Mouse (Mus musculus) cerebellum, postnatal 4 days (tissue): ENCODE measurements at regions not wholly inside any gene's neighbourhood (a gene's known extent, or its start where the extent isn't known, plus 50 kb on each side); places are given as distances from the start of the nearest gene placed in this dataset.

Experiments
- DNase-seq, 2 experiments: peaks; one replicate each; pipeline ENCODE4 v3.0.0; 2022; ENCODE audit warnings: low spot score in 2 of 2, mixed read lengths in 1 of 2

DNA sequence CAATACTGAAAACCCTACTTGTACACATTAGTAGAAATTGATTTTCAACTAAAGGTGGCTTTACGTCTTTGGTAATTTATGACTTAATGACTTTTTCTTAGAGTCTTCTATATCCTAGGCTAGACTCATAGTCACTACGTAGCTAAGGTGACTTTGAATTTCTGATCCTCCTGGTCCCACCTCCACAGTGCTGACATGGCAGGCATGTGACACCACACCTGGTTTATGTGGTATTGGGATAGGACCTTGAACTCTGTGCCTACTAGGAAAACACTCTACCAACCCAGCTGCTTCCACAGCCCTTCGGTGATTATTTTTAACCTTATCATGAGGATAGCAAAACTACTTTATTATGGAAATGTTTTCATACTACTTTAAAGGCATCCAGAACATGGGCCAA lies 51.5 kb upstream of the D7Ertd443e start:
- DNase-seq = no peak

- DNase-seq = no peak
Measured at GRCm38 (mm10) chr7:134439281-134439680, 53.8 kb upstream of the D7Ertd443e start.

DNA sequence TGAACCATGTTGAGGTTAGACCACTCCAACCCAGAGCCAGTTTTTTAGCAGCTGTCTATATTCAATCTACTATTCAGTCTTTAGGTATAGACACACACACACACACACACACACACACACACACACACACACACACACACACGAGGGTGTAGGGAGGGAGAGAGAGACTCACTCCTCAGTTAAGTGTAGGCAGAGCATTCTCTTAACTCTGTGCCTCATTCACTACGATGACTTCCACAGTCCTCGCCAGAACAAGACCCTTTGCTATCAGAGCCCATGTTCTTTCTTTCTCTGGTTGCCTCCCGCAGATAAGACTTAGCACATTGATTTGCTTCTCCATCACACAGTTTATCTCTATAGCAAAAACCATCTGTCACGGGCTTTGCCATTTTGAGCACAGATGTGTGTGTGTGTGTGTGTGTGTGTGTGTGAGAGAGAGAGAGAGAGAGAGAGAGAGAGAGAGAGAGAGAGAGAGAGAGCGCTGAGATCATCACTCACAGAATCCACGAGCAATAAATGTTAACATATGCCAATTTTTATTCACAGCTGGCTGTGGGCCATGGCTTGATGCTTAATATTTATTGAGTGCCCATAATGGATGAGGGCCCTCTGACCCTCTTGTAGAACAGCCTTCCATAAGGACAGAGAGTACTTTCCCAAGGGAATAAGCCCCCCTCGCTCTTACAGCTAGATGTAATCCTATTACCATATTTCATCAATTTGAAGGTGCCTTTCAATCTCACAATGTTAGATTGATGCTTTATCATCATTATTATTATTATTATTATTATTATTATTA lies 59.7 kb upstream of the D7Ertd443e start:
- DNase-seq = no peak

- DNase-seq = no peak
Measured at GRCm38 (mm10) chr7:134447648-134448202, 62.3 kb upstream of the D7Ertd443e start.

DNA sequence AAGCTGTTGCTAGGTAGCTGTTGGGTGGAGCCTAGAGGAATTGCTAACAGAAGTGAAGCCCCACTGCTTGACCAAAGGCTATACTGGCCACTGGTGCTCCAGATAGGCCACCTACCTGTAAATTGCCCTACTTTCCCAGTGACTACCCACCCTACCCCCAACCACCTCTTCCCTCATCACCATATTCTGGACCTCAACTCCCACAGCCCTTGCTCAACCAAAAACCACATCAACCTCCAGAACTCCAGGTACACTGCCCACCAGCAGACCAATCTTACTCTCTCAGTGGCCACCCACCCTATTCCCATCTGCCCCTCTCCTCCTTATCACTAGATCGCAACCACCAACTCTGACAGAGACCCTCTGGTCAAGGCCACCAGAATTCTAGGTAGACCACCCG lies 63.4 kb upstream of the D7Ertd443e start:
- no peak for DNase-seq

GRCm38 (mm10) chr7:134462677-134463076 lies 77.2 kb upstream of the D7Ertd443e start:
- peak in 1 of 2 experiments; percentile 10 for DNase-seq

DNA sequence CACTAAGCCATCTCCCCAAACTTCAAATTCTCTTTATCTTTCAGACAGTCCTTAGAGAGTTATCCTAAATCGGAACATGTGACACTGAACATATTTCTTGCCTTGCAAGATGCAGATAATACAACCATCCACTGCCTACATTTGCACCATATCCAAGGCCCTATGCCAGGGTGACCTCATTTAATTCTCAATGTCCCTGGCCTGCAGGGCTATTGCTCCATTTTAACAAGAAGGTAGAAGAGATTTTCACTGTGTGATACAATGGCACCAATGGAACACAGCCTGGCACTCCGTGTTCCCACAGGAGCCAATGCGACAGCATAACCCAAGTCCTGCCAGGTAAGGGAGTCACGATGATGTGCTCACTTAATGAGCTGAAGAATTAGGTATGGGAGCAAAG lies 77.9 kb upstream of the D7Ertd443e start:
- DNase-seq = no peak

DNA sequence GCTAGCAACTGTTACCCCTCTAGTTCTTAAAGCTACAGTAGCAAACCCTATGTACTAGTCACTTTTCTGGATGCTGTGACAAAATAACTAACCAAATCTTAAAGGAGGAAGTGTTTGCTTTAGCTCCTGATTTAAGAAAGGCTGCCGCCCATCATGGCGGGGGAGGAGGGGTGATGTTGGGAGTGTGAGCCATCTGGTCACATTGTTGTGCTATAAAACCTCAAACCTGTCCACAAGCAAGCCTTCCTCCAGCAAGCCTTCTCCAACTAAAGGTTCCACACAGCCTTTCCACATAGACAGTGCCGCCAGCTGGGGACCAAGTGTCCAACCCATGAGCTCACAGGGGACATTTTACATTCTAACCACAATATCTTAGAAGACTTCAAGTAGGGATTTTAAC lies 81.8 kb upstream of the D7Ertd443e start:
- no peak for DNase-seq

DNA sequence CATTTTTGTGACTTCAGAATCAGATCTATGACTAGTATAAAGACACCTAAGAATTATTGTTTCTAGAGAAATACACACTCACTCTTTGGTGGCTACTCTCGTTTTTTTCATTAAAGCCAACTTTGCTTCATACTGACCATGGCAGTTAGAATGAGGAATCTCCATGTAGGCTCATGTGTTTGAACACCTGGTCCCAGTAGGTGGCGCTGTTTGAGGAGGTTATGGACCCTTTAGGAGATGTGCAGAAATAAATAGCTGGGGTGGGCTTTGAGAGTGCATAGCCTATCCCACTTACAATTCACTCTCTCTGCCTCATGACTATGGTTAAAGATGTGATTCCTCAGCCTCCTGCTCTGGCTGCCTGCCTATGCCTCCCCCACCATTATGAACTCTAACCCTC lies 85.8 kb upstream of the D7Ertd443e start:
- DNase-seq = peak in 1 of 2 experiments; percentile 28

DNA sequence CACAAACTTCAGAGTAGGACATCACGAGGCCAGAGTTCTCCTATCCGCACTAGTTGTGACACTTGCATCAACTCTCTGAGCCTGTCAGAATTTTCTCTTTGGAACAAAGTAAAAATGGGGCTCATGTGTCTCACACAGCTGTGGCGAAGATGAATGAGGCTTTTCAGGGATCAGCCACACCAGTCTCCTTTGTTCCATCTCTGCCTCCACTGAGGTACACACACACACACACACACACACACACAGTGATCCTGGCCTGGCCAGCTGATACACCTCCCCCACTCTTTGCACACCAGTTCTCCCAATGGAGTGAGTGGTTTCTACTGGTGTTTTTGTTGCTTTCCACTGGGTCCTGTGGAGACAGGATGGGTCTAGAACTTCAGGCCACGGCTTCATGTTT lies 105.9 kb upstream of the D7Ertd443e start:
- no peak for DNase-seq

- DNase-seq = no peak
Measured at GRCm38 (mm10) chr7:134497219-134497618, 111.8 kb upstream of the D7Ertd443e start.

DNA sequence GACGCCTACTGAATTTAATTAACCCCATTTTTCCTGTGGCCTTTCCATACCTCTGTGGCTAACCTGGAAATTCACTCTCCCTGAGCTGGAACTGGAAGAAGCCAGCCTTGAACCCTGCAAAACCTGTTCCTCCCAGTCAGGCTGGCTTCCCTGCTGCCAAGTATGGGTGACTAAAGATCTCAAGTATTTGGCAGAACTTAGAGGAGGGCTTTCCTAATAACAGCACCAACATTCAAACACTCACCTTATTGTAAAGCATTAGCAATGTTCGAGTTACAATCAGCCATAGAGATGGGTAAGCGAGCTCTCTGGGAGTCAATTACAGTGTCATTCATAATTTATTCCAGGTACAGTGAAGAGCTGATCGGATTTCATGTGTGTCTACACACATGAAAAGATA lies 112.4 kb upstream of the D7Ertd443e start:
- DNase-seq = no peak

DNA sequence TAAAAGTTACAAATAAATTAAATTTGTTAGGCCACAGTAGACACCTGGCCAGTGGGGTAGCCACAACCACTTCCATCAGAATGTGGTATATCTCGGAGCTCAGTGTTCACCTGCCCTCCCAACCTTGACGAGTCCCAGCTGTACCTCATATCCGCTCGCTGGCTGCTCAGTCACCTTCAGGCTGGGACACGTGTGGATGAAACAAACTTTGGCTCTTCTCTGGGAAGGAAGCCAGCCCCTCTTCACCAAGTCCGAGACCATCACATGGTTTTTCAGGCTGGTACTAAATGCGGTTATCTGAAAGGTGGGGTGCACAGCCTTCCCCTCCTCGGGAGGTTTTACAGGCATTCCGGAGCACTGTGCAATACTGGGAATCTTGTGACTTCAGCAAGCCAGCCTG lies 113.3 kb upstream of the D7Ertd443e start:
- DNase-seq = no peak

DNA sequence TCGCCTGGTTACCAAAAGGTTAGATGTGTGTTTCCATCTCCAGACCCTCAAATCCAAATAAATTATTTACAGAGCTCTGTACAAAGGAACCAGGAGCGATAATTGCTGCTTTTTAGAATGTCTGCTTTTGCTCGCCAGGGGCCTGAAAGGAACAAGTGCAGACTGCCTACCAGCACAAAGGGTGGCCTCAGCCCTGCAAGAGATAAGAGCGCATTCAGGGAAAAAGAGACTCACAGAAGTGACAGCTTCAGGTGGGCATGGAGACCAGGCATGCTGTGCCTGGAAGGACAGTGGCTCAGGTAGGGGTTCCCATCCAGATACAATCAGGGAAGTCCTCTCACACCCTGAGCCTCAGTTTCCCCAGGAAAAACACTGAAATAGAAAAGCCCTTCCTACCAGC lies 114.0 kb upstream of the D7Ertd443e start:
- DNase-seq = no peak

- no peak for DNase-seq
Measured at GRCm38 (mm10) chr7:134500210-134500609, 114.7 kb upstream of the D7Ertd443e start.

- DNase-seq = no peak
Measured at GRCm38 (mm10) chr7:134501079-134501478, 115.6 kb upstream of the D7Ertd443e start.

DNA sequence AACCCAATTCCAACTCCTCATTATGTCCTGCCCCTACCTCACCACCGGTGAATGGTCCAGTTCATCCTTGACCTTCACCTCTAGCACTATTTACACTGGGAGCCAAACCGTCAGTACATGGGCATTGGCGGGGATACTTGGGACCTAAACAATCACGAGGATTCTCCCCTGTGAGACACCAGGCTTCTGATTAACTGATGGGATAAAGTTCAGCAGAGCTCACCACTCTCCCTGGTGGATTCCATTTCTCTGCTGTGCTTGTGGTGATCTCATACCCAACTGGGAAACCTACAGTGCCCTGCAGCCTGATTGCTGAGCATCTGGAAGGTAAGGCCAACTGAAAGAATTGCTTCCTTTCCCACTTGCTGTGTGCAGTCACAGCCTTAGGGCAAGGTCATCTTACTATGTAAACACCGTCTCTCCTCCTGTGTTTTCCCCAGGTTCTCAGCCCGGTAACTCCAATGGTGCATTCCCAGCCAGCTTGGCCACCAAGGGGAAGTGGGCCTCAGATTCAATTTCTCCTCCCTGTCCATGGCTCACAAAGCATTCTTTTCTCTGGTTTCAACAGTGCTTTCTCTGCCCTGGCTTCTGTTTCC lies 125.0 kb upstream of the D7Ertd443e start:
- DNase-seq = no peak

- DNase-seq = no peak
Measured at GRCm38 (mm10) chr7:134519372-134519975, 134.0 kb upstream of the D7Ertd443e start.

DNA sequence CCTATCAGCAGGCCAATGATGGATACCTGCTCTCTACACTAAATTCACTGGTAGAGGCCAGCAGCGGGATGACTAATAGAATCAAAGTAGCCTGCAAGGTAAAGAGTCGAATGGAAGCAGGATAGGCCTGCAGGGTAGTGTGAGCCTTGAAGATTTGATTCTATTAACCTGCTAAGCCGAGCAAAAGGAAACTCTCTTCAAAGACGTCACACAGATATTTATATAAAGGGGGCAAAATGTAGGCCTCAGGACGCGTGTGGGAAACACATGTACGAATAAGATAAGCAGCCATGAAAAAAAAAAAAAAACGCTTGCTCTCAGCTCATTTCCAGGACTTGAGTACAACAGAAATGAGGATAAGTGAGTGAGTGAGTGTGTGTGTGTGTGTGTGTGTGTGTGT lies 138.4 kb upstream of the D7Ertd443e start:
- no peak for DNase-seq

DNA sequence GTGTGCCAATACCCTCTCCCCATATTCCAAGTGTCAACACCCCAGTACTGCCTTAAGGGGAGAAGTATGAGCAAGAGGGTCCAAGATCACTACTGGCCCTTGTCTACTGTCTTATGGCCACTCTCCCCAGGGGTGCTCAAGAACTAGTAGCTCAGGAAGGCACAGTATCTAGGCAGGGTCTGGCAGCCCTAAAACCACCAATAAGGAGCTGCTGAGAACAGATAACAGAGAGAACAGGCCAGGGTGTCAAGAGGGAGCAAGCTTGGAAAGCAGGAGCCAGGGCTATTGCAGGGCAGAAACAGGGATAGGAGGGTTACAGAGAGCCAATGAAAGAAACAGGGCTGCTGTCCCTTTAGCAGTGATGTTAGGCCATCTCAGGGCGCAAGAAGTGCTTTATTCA lies 139.6 kb upstream of the D7Ertd443e start:
- no peak for DNase-seq

GRCm38 (mm10) chr7:134525461-134525860 lies 140.0 kb upstream of the D7Ertd443e start:
- no peak for DNase-seq

- DNase-seq = no peak
Measured at GRCm38 (mm10) chr7:134527351-134527750, 141.9 kb upstream of the D7Ertd443e start.

DNA sequence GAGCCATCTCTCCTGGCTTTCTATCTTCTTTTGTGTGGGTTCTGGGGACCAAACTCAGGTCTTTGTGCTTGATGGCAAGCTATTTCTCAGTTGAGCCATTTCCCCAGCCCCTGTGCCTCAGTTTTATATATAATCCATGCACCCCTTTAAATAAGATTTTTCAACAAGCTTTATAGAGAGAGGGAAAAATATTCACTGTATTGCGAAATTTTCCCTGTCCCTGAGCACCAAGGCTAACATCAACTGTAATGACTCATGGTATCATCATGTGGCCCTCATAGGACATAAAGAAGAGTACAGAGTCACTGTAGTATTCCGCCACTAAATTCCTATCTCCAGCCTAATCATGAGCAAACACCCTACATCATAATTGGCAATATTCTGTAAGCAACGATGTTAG lies 142.4 kb upstream of the Dock1 start:
- no peak for DNase-seq
